Mouse (Mus musculus) stomach, embryonic 16.5 days (tissue): ENCODE results near the gene Rad51c. TPM values are rescaled to one million over a fixed set of nuclear protein-coding genes. Genes with fewer than 3 reads are reported as not detected.

Experiments
- ATAC-seq: fragments of 200-750 bp; cut with Nextera tagmentation; 2 replicates; pipeline ENCODE4 v1.8.0; 2017; ENCODE audit warnings: moderate number of reproducible peaks, moderate TSS enrichment; ENCODE audit not compliant: insufficient read depth, low FRiP score
- H3K27ac ChIP-seq: fragments of 300-500 bp; sonication (generic); 2 replicates; pipeline ENCODE4 v1.5.1; 2014; ENCODE audit warnings: low read length
- H3K27me3 ChIP-seq: fragments of 300-500 bp; sonication (generic); 2 replicates; pipeline ENCODE4 v1.6.1; 2014; ENCODE audit warnings: low read length, control low read depth, mixed read lengths; ENCODE audit not compliant: control insufficient read depth, insufficient read depth
- H3K36me3 ChIP-seq: fragments of 300-500 bp; sonication (generic); 2 replicates; pipeline ENCODE4 v1.6.1; 2014; ENCODE audit warnings: low read length; ENCODE audit not compliant: control insufficient read depth, insufficient read depth
- H3K4me1 ChIP-seq: fragments of 300-500 bp; sonication (generic); 2 replicates; pipeline ENCODE4 v1.6.1; 2014; ENCODE audit warnings: low read length, control low read depth, mixed read lengths; ENCODE audit not compliant: control insufficient read depth, insufficient read depth
- H3K4me2 ChIP-seq: fragments of 300-500 bp; sonication (generic); 2 replicates; pipeline ENCODE4 v1.6.1; 2014; ENCODE audit warnings: low read depth, low read length, mixed read lengths
- H3K4me3 ChIP-seq: fragments of 300-500 bp; sonication (generic); replicated peaks from 2 replicates; pipeline ENCODE4 v1.5.1; 2014; ENCODE audit warnings: mild to moderate bottlenecking, low read length
- H3K9ac ChIP-seq: fragments of 300-500 bp; sonication (generic); 2 replicates; pipeline ENCODE4 v1.6.1; 2014; ENCODE audit warnings: low read length
- H3K9me3 ChIP-seq: fragments of 300-500 bp; sonication (generic); replicated peaks from 2 replicates; pipeline ENCODE4 v1.6.1; 2016; ENCODE audit warnings: low read length, control low read depth; ENCODE audit not compliant: control insufficient read depth
- WGBS: fragments of 180-500 bp; shearing (Covaris S2); extraction: QIAGEN DNeasy Blood & Tissue Kit; methylation state at CpG from one replicate; pipeline ENCODE4 v1.1.7; 2014; 5-methylcytosine and 5-hydroxymethylcytosine counted together
- polyA plus RNA-seq: library from polyadenylated mRNA; unstranded; fragments of >200 nt; fragmentation: Nextera tagmentation; extraction: Ambion mirVana; gene quantifications from 2 replicates; pipeline ENCODE4 v1.2.1, GENCODE M21; 2015

The Rad51c gene
- polyA plus RNA-seq, 1 experiment from 2014 or later = 6.3 TPM

DNA sequence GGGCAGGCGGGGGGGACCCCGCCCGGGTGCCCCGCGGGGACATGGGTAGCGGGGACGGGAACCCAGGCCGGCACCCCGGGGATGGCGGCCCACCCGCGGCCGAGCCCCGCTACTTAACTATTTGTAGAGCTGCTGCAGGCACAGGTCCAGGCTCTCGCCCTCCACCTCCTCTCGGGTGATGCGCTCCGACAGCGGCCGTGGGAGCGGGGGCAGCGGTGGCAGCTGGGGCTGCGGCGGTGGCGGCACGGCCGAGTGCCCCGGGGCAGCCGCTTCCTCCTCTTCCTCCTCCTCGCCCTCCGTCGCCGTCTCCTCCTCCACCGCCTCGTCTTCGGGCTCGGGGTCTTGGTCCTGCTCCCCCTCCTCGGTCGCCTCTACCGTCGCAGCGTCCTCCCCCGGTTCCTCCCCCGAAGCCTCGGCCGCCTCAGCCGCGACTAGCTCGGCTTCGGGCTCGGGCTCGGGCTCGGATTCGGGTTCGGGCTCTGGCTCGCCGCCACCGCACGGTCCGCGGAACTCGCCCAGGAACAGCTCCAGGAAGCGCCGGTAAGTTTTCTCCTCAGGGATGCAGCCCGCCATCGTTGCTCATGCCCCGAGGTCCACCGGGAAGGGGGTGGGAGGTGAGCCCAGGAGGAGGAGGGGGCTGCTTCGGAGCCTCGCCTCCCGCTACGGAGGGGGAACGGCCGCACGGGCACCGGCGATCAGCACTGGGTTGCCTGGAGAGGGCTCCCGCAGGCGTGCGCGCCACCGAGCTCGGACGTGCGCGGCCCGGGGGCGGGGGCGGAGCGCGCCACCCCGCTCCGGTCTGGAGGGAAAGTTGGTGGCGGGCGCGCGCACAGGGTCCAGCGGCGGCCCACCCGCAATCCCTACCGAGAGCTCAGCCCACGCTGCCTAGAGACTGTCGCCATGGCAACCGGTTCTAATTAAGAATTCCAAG lies 46.2 kb downstream of the Rad51c start, which contains the start of gene Ppm1e:
Ppm1e (minus strand) TSS at position 693 of the 931 bp plus-strand sequence.
- H3K9me3 ChIP-seq = no peaks in the 10 kb centered on the region
- WGBS = under 1% methylated on average over 97 of the region's 104 CpGs
- H3K9ac ChIP-seq = peak within 1 kb of the TSS; percentile 75
- peaks cover 13% of the 10 kb centered on the region; the same call in 1 of the 2 replicates for H3K4me1 ChIP-seq
- no peak within 1 kb of the TSS for H3K27ac ChIP-seq
- peaks cover 27% of the 10 kb centered on the region for H3K27me3 ChIP-seq
- H3K36me3 ChIP-seq = no peaks in the 10 kb centered on the region
- H3K4me3 ChIP-seq = peak within 1 kb of the TSS; percentile 73
- H3K4me2 ChIP-seq = peak within 1 kb of the TSS; percentile 99
- peak; percentile 91 for ATAC-seq

GRCm38 (mm10) chr11:87357317-87358300 lies 47.1 kb downstream of the Rad51c start:
- Histone ChIP-seq H3K36me3 (no peaks in the 10 kb centered on the region), H3K9ac (peak overlapping the region; percentile 75), H3K27ac (no peak overlapping the region), H3K4me2 (peak overlapping the region; percentile 99), H3K4me1 (peaks cover 13% of the 10 kb centered on the region; the same call in 1 of the 2 replicates), H3K9me3 (no peaks in the 10 kb centered on the region), H3K27me3 (peaks cover 27% of the 10 kb centered on the region), H3K4me3 (peak overlapping the region; percentile 73)
- ATAC-seq = no peak
- WGBS = 7% methylated on average over 31 of the region's 31 CpGs

- H3K4me1 ChIP-seq = peaks cover 13% of the 10 kb centered on the region; the same call in 1 of the 2 replicates
- ATAC-seq = no peak
- H3K9ac ChIP-seq = no peak overlapping the region
- no peak overlapping the region for H3K4me3 ChIP-seq
- peaks cover 24% of the 10 kb centered on the region for H3K27me3 ChIP-seq
- no peaks in the 10 kb centered on the region for H3K9me3 ChIP-seq
- H3K27ac ChIP-seq = no peak overlapping the region
- 93% methylated on average over 1 of the region's 1 CpGs for WGBS
- no peaks in the 10 kb centered on the region for H3K36me3 ChIP-seq
- H3K4me2 ChIP-seq = no peak overlapping the region
Measured at GRCm38 (mm10) chr11:87354861-87355260, 49.9 kb downstream of the Rad51c start.

DNA sequence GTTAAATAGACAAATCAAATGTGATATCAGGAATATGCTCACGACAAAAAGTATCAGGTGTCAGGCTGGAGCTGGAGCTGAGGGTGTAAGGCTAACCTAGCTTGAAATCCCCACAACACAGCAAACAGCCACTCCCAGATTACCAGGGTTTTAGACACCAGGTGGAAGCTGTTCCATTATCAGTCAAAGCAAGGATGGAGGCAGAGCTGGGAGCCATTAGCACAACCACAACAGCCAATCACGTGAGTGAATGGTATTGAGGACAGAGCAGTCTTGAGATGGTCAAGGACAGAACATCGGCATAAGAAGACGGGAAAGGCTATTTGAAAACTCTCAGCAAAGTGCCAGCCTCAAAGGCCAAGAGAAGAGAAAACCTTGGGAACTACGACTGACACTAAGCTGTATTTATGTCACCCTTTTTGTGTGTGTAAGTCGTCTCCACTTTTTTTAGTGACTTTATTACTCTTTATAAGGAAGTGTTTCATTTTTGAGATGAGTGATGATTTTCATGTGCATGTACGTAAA lies 51.0 kb downstream of the Rad51c start:
- Histone ChIP-seq H3K36me3 (no peaks in the 10 kb centered on the region), H3K4me1 (peaks cover 8% of the 10 kb centered on the region; the same call in 1 of the 2 replicates), H3K9me3 (no peaks in the 10 kb centered on the region), H3K27ac (no peak overlapping the region), H3K27me3 (peaks cover 18% of the 10 kb centered on the region), H3K4me3 (no peak overlapping the region), H3K4me2 (no peak overlapping the region), H3K9ac (no peak overlapping the region)
- 78% methylated on average over 7 of the region's 7 CpGs for WGBS
- no peak for ATAC-seq

Other genes starting within 250 kb of the Rad51c start
- 1.5 and 1.9 TPM in 2 replicates for gene Ppm1e, start 45.9 kb downstream of the Rad51c start, polyA plus RNA-seq
- gene Tex14, start 111 bp upstream of the Rad51c start, polyA plus RNA-seq = 0.36 and 1.0 TPM in 2 replicates
- gene Gm11492, start 161.7 kb upstream of the Rad51c start, polyA plus RNA-seq = not detected in 2 replicates
- gene Sept4, start 163.9 kb upstream of the Rad51c start, polyA plus RNA-seq = 25.1 and 26.7 TPM in 2 replicates
- 27.0 and 28.6 TPM in 2 replicates for gene Mtmr4, start 187.2 kb upstream of the Rad51c start, polyA plus RNA-seq
- 0.10 and 0.14 TPM in 2 replicates for gene Hsf5, start 212.2 kb upstream of the Rad51c start, polyA plus RNA-seq